Mouse (Mus musculus): Measurements from ENCODE around the gene Srsf5. TPM values are rescaled to one million over a fixed set of nuclear protein-coding genes. Genes with fewer than 3 reads are reported as not detected.

The Srsf5 gene
- polyA plus RNA-seq, 1 experiment, result 515 TPM

GRCm38 (mm10) chr12:80983695-80984094, 38.4 kb downstream of the Srsf5 start:
- TF ChIP-seq POLR2A (IDR thresholded peaks at IDR 0.05; ENCODE audit: control insufficient read depth, extremely low read depth, insufficient read depth, low read length, poor library complexity) (no peak), CTCF (IDR thresholded peaks at IDR 0.05; ENCODE audit: borderline replicate concordance, control insufficient read depth, extremely low read depth, insufficient read depth, low read length, poor library complexity) (no peak)
- DNase-seq, result no peak
- Histone ChIP-seq H3K27me3 (ENCODE audit: control insufficient read depth, insufficient read depth, low read length) (no peaks in the 10 kb centered on the region), H3K4me1 (replicated peaks; ENCODE audit: control insufficient read depth, insufficient read depth, low read length) (no peaks in the 10 kb centered on the region), H3K4me3 (ENCODE audit: control insufficient read depth, insufficient read depth, low read length) (no peak overlapping the region), H3K36me3 (ENCODE audit: control insufficient read depth, insufficient read depth, low read length) (no peaks in the 10 kb centered on the region), H3K27ac (ENCODE audit: control insufficient read depth, insufficient read depth, low read length) (no peak overlapping the region)
- 73% methylated on average over 9 of the region's 9 CpGs for WGBS

- TF ChIP-seq POLR2A (IDR thresholded peaks at IDR 0.05; ENCODE audit: control insufficient read depth, extremely low read depth, insufficient read depth, low read length, poor library complexity), result no peak
- no peak for TF ChIP-seq CTCF (IDR thresholded peaks at IDR 0.05; ENCODE audit: borderline replicate concordance, control insufficient read depth, extremely low read depth, insufficient read depth, low read length, poor library complexity)
- no peak for DNase-seq
- no peak overlapping the region for H3K27ac ChIP-seq (ENCODE audit: control insufficient read depth, insufficient read depth, low read length)
- H3K4me1 ChIP-seq (replicated peaks; ENCODE audit: control insufficient read depth, insufficient read depth, low read length), result peaks cover 10% of the 10 kb centered on the region
- H3K4me3 ChIP-seq (ENCODE audit: control insufficient read depth, insufficient read depth, low read length), result no peak overlapping the region
- 48% methylated on average over 4 of the region's 4 CpGs for WGBS
- no peaks in the 10 kb centered on the region for H3K27me3 ChIP-seq (ENCODE audit: control insufficient read depth, insufficient read depth, low read length)
- no peaks in the 10 kb centered on the region for H3K36me3 ChIP-seq (ENCODE audit: control insufficient read depth, insufficient read depth, low read length)
Observed at GRCm38 (mm10) chr12:80986628-80987027, 41.3 kb downstream of the Srsf5 start.

GRCm38 (mm10) chr12:80988286-80988685, 43.0 kb downstream of the Srsf5 start:
- 96% methylated on average over 3 of the region's 3 CpGs for WGBS
- TF ChIP-seq POLR2A (IDR thresholded peaks at IDR 0.05; ENCODE audit: control insufficient read depth, extremely low read depth, insufficient read depth, low read length, poor library complexity), result no peak
- TF ChIP-seq CTCF (IDR thresholded peaks at IDR 0.05; ENCODE audit: borderline replicate concordance, control insufficient read depth, extremely low read depth, insufficient read depth, low read length, poor library complexity), result no peak
- no peaks in the 10 kb centered on the region for H3K27me3 ChIP-seq (ENCODE audit: control insufficient read depth, insufficient read depth, low read length)
- H3K4me1 ChIP-seq (replicated peaks; ENCODE audit: control insufficient read depth, insufficient read depth, low read length), result peaks cover 23% of the 10 kb centered on the region
- H3K27ac ChIP-seq (ENCODE audit: control insufficient read depth, insufficient read depth, low read length), result no peak overlapping the region
- no peak for DNase-seq
- no peaks in the 10 kb centered on the region for H3K36me3 ChIP-seq (ENCODE audit: control insufficient read depth, insufficient read depth, low read length)
- no peak overlapping the region for H3K4me3 ChIP-seq (ENCODE audit: control insufficient read depth, insufficient read depth, low read length)

DNA sequence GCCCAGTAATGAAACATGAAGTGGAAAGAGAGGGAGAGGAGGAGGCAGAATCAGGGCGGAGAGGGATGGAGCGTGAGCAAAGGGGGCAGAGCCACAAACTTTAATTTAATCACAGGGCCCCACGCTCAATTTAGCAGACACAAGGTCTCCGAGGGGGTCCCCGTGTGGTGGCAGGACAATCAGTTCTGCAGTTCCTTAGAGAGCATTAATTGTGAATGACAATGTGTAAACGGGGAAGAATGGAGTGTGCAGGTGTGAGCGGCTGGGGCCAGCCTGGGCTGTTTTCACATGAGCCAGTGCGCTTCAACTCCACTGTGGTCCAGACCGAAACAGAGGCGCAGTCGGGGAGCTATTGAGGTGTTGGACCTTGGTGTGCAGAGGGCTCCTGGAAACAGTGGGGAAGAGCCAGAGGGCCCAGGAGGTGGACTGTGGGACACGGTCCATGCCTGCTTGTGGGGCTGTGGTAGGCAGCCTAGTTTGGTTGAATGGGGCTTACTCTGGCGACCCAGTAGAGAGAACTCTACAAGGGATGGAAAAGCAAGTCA, 45.7 kb downstream of the Srsf5 start:
- 94% methylated on average over 13 of the region's 13 CpGs for WGBS
- Histone ChIP-seq H3K27ac (ENCODE audit: control insufficient read depth, insufficient read depth, low read length) (no peak overlapping the region), H3K4me1 (replicated peaks; ENCODE audit: control insufficient read depth, insufficient read depth, low read length) (peaks cover 39% of the 10 kb centered on the region), H3K4me3 (ENCODE audit: control insufficient read depth, insufficient read depth, low read length) (no peak overlapping the region), H3K27me3 (ENCODE audit: control insufficient read depth, insufficient read depth, low read length) (no peaks in the 10 kb centered on the region), H3K36me3 (ENCODE audit: control insufficient read depth, insufficient read depth, low read length) (no peaks in the 10 kb centered on the region)
- TF ChIP-seq POLR2A (IDR thresholded peaks at IDR 0.05; ENCODE audit: control insufficient read depth, extremely low read depth, insufficient read depth, low read length, poor library complexity), result no peak
- no peak for TF ChIP-seq CTCF (IDR thresholded peaks at IDR 0.05; ENCODE audit: borderline replicate concordance, control insufficient read depth, extremely low read depth, insufficient read depth, low read length, poor library complexity)
- no peak for DNase-seq

DNA sequence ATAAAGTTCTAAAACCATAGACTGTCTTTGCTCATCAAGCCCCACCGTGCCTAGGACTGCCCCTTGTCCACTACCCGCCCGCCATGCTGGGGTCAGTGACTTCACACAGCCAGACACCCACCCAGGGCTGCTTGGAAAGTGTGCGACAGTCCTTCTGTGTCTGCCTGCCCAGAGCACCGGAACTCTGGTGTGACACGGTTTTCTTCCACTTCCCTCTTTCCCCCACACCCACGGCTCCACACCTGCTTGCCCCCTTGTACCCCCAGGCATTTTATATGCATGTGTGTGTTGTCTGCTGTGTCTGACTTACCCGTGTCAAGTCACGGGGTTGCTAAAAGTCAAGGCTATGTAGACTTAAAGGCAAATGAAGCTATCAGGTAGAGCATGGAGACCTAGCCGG, 46.5 kb downstream of the Srsf5 start:
- 14% methylated on average over 10 of the region's 10 CpGs for WGBS
- peak; percentile 14 for DNase-seq
- no peak overlapping the region for H3K27ac ChIP-seq (ENCODE audit: control insufficient read depth, insufficient read depth, low read length)
- H3K27me3 ChIP-seq (ENCODE audit: control insufficient read depth, insufficient read depth, low read length), result no peaks in the 10 kb centered on the region
- no peaks in the 10 kb centered on the region for H3K36me3 ChIP-seq (ENCODE audit: control insufficient read depth, insufficient read depth, low read length)
- TF ChIP-seq POLR2A (IDR thresholded peaks at IDR 0.05; ENCODE audit: control insufficient read depth, extremely low read depth, insufficient read depth, low read length, poor library complexity) (no peak), CTCF (IDR thresholded peaks at IDR 0.05; ENCODE audit: borderline replicate concordance, control insufficient read depth, extremely low read depth, insufficient read depth, low read length, poor library complexity) (no peak)
- peaks cover 39% of the 10 kb centered on the region for H3K4me1 ChIP-seq (replicated peaks; ENCODE audit: control insufficient read depth, insufficient read depth, low read length)
- no peak overlapping the region for H3K4me3 ChIP-seq (ENCODE audit: control insufficient read depth, insufficient read depth, low read length)

DNA sequence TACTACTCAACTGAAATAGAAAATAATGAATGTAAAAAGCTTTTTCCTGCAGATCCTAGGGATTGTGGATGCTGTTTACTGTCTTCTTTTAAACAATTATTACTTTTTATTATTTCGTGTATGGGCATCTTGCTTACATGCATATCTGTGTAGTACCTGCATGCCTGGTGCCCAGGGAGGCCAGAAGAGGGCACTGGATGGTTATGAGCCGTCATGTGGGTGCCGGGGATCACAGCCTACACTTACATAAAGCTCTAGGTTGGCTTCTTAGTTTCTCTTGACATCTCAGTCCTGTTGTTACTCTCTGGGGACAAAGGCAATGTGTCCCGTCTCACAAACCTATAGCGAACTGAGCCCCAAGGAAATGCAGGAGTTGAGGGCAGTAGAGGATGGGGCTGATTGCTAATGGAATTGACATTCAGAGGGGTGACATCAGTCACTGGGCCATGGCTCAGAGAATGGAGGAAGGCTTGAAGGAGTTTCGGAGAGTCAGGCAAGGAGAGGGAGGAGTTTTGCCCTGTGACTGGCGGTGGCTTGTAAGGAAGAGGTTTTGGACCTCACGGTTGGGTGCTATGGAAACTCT, 47.3 kb downstream of the Srsf5 start:
- DNase-seq, result peak; percentile 23
- Histone ChIP-seq H3K4me3 (ENCODE audit: control insufficient read depth, insufficient read depth, low read length) (no peak overlapping the region), H3K36me3 (ENCODE audit: control insufficient read depth, insufficient read depth, low read length) (no peaks in the 10 kb centered on the region), H3K27ac (ENCODE audit: control insufficient read depth, insufficient read depth, low read length) (no peak overlapping the region), H3K27me3 (ENCODE audit: control insufficient read depth, insufficient read depth, low read length) (no peaks in the 10 kb centered on the region), H3K4me1 (replicated peaks; ENCODE audit: control insufficient read depth, insufficient read depth, low read length) (peaks cover 39% of the 10 kb centered on the region)
- 58% methylated on average over 8 of the region's 8 CpGs for WGBS
- TF ChIP-seq CTCF (IDR thresholded peaks at IDR 0.05; ENCODE audit: borderline replicate concordance, control insufficient read depth, extremely low read depth, insufficient read depth, low read length, poor library complexity), result no peak
- TF ChIP-seq POLR2A (IDR thresholded peaks at IDR 0.05; ENCODE audit: control insufficient read depth, extremely low read depth, insufficient read depth, low read length, poor library complexity), result no peak

Data from thymus, adult 2 months (tissue).